ENCODE assay signal across 11 mouse cellular contexts in genomic region chr2:43841644-43842043, GRCm38 (mm10).
DNase-seq lines count a peak whose midpoint lies in the region; ATAC-seq and TF ChIP-seq lines count a peak whose summit lies in the region.
"Had no signal": no experiment of that assay in that cellular context is flagged by ENCODE, and none has a peak within 500 bp of the region (broad histone marks: within the 10 kb centered on the region; RNA-seq: fewer than 3 reads in every experiment).

No protein-coding gene starts in this region.

- DNase-seq in cerebellum, adult 18-20 months: peak; percentile 18 to 21
- no peak for DNase-seq in cerebellum, adult 11-12 months
- DNase-seq in kidney, adult 2 months: peak; percentile 76
- DNase-seq in kidney, postnatal 10 days: peak; percentile 73
- peak; percentile 64 for DNase-seq in lung, postnatal 36 days
- DNase-seq in spleen, postnatal 4 days (ENCODE audit: low spot score in 2 of 2): no peak

- no peak overlapping the region for H3K27ac ChIP-seq in kidney, adult 2 months (ENCODE audit: insufficient read depth, low read depth, low read length)
- no peak overlapping the region for H3K27ac ChIP-seq in kidney, embryonic 16.5 days (ENCODE audit: low read length)
- H3K27ac ChIP-seq: hindbrain, embryonic 14.5 days; liver, embryonic 14.5 days had no signal

- no peaks in the 10 kb centered on the region for H3K27me3 ChIP-seq in kidney, adult 2 months (replicated peaks; ENCODE audit: control insufficient read depth, insufficient read depth, low read length)
- H3K27me3 ChIP-seq in kidney, embryonic 16.5 days (ENCODE audit: insufficient read depth, low read length): no peaks in the 10 kb centered on the region
- H3K27me3 ChIP-seq: Patski had no signal

- 64% methylated on average over 5 of the region's 5 CpGs for WGBS in kidney, adult 2 months
- 70% methylated on average over 5 of the region's 5 CpGs for WGBS in kidney, embryonic 16.5 days

- H3K4me2 ChIP-seq in kidney, embryonic 16.5 days (replicated peaks; ENCODE audit: low read depth, low read length): no peak overlapping the region
- H3K4me2 ChIP-seq: hindbrain, embryonic 14.5 days had no signal

- no peak overlapping the region for H3K4me3 ChIP-seq in kidney, adult 2 months (ENCODE audit: insufficient read depth, low read depth, low read length)
- H3K4me3 ChIP-seq in kidney, embryonic 16.5 days (ENCODE audit: low read length): no peak overlapping the region

- H3K9ac ChIP-seq in kidney, embryonic 16.5 days (replicated peaks; ENCODE audit: low read length): no peak overlapping the region
- H3K9ac ChIP-seq: hindbrain, embryonic 14.5 days; liver, embryonic 14.5 days had no signal

- no peak for ATAC-seq in kidney, embryonic 16.5 days (ENCODE audit: low FRiP score, low TSS enrichment)
- ATAC-seq in activated CD4-positive, CD25-positive, alpha-beta regulatory T cell, adult 4 months: no peak
- ATAC-seq: Patski had no signal

- no peak for TF ChIP-seq POLR2A in kidney, adult 2 months (IDR thresholded peaks at IDR 0.05; ENCODE audit: low read depth, low read length)

- no peaks in the 10 kb centered on the region for H3K36me3 ChIP-seq in kidney, adult 2 months (ENCODE audit: control insufficient read depth, insufficient read depth, low read length)
- H3K36me3 ChIP-seq in kidney, embryonic 16.5 days (ENCODE audit: insufficient read depth, low read length): no peaks in the 10 kb centered on the region

- no peaks in the 10 kb centered on the region for H3K4me1 ChIP-seq in kidney, adult 2 months (ENCODE audit: control insufficient read depth, insufficient read depth, low read length)
- no peaks in the 10 kb centered on the region for H3K4me1 ChIP-seq in kidney, embryonic 16.5 days (ENCODE audit: insufficient read depth, low read length)

- no peaks in the 10 kb centered on the region for H3K9me3 ChIP-seq in kidney, embryonic 16.5 days (ENCODE audit: low read length)

- no peak for TF ChIP-seq CTCF in kidney, adult 2 months (conservative IDR thresholded peaks at IDR 0.05; ENCODE audit: insufficient read depth, insufficient read length, low read depth, low read length)

Comparison
In these comparisons a context has a peak if more than half of its experiments do, and no peak if none do; other contexts are left out.
1. DNase-seq: peak in cerebellum, adult 18-20 months (2 of 2), kidney, adult 2 months (single experiment), kidney, postnatal 10 days (single experiment) and lung, postnatal 36 days (single experiment); none in cerebellum, adult 11-12 months (single experiment) and spleen, postnatal 4 days (0 of 2).